Mouse (Mus musculus) forebrain, embryonic 15.5 days (tissue): ENCODE measurements at regions not wholly inside any gene's neighbourhood (a gene's known extent, or its start where the extent isn't known, plus 50 kb on each side); places are given as distances from the start of the nearest gene placed in this dataset.

Source experiments
- ATAC-seq: fragments of 200-750 bp; cut with Nextera tagmentation; replicated peaks from 2 replicates; pipeline ENCODE4 v1.8.0; 2017; ENCODE audit warnings: mild to moderate bottlenecking, moderate TSS enrichment, moderate library complexity
- H3K27ac ChIP-seq: fragments of 300-500 bp; sonication (generic); replicated peaks from 2 replicates; pipeline ENCODE4 v1.5.1; 2015; ENCODE audit warnings: mild to moderate bottlenecking, inconsistent platforms
- H3K27me3 ChIP-seq: fragments of 300-500 bp; sonication (generic); 2 replicates; pipeline ENCODE4 v1.6.1; 2015; ENCODE audit warnings: inconsistent platforms
- H3K36me3 ChIP-seq: fragments of 300-500 bp; sonication (generic); 2 replicates; pipeline ENCODE4 v1.6.1; 2015; ENCODE audit warnings: mild to moderate bottlenecking, inconsistent platforms
- H3K4me1 ChIP-seq: fragments of 300-500 bp; sonication (generic); 2 replicates; pipeline ENCODE4 v1.6.1; 2015; ENCODE audit warnings: inconsistent platforms
- H3K4me2 ChIP-seq: fragments of 300-500 bp; sonication (generic); replicated peaks from 2 replicates; pipeline ENCODE4 v1.6.1; 2015; ENCODE audit warnings: mild to moderate bottlenecking, inconsistent platforms
- H3K4me3 ChIP-seq: fragments of 300-500 bp; sonication (generic); 2 replicates; pipeline ENCODE4 v1.5.1; 2015; ENCODE audit warnings: mild to moderate bottlenecking, inconsistent platforms
- H3K9ac ChIP-seq: fragments of 300-500 bp; sonication (generic); replicated peaks from 2 replicates; pipeline ENCODE4 v1.6.1; 2015; ENCODE audit warnings: mild to moderate bottlenecking, inconsistent platforms
- H3K9me3 ChIP-seq: fragments of 300-500 bp; sonication (generic); 2 replicates; pipeline ENCODE4 v1.6.1; 2016; ENCODE audit warnings: inconsistent platforms
- WGBS: fragments of 180-500 bp; shearing (Covaris S2); methylation state at CpG from one replicate; pipeline ENCODE4 v1.1.7; 2015; ENCODE audit warnings: mixed read lengths; 5-methylcytosine and 5-hydroxymethylcytosine counted together

DNA sequence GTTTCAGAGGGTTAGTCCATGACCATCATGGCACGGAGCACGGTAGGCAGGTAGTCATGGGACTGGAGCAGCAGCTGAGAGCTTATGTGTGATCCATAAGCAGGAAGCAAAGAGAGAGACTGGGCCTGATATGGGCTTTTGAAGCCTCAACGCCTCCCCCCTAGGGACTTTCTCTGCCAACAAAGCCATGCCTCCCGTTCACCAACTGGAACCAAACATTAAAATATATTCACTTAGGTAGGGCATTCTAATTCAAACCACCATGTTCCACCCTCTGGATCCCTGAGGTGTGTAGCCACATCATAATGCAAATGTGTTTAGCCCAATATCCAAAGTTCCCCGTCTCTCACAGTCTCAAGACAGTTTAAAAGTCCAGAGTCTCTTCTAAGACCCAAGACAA, 85.3 kb upstream of the Ltbp1 start:
- no peaks in the 10 kb centered on the region for H3K9me3 ChIP-seq
- 89% methylated on average over 5 of the region's 5 CpGs for WGBS
- H3K36me3 ChIP-seq = no peaks in the 10 kb centered on the region
- H3K4me1 ChIP-seq = no peaks in the 10 kb centered on the region
- H3K27ac ChIP-seq = no peak overlapping the region
- no peak for ATAC-seq
- H3K4me2 ChIP-seq = no peak overlapping the region
- no peak overlapping the region for H3K4me3 ChIP-seq
- H3K9ac ChIP-seq = no peak overlapping the region
- H3K27me3 ChIP-seq = no peaks in the 10 kb centered on the region

DNA sequence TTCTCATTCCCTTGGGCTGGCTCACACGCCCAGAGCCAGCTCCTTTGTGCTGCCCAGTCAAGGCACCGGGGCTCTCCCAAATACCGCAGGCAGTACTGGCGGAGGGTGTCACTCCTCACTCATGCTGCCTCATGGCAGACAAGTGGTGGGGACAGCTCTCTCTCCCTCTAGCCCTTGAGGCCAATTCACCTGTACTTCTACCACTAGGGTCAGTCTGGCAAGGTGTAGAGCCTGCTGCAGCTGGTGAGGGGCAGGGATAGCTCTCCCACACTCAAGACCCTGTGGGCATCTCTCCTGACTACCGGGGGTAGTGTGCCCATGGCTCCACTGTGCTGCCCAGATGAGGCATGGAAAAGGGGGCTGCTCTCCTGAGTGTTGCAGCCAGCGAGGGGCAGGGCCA, 84.0 kb upstream of the Ltbp1 start:
- Histone ChIP-seq H3K9me3 (no peaks in the 10 kb centered on the region), H3K4me1 (no peaks in the 10 kb centered on the region), H3K4me3 (no peak overlapping the region), H3K9ac (no peak overlapping the region), H3K27me3 (no peaks in the 10 kb centered on the region), H3K27ac (no peak overlapping the region), H3K36me3 (no peaks in the 10 kb centered on the region), H3K4me2 (no peak overlapping the region)
- 87% methylated on average over 6 of the region's 6 CpGs for WGBS
- ATAC-seq = peak; percentile 29; the same call in 1 of the 2 replicates

DNA sequence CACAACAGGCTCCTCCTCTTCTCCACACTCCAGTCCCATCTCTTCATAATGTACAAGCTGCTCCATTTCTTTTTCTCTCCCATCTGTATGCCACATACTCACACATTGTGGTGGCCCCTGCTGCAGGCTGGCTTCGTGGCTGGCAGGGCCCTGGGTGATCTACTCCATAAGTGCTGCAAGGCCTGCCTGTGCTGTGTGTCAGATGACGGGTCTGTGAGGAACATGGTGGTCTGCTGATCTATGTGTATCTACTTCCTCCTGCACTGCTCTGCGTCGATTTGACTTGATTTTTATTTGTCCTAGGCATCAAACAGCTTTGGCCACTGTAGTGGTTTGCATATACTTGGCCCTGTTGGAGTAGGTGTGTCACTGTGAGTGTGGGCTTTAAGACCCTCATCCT, 83.4 kb upstream of the Ltbp1 start:
- Histone ChIP-seq H3K27me3 (no peaks in the 10 kb centered on the region), H3K4me1 (no peaks in the 10 kb centered on the region), H3K9me3 (no peaks in the 10 kb centered on the region), H3K27ac (no peak overlapping the region), H3K9ac (no peak overlapping the region), H3K4me2 (no peak overlapping the region), H3K36me3 (no peaks in the 10 kb centered on the region), H3K4me3 (no peak overlapping the region)
- WGBS = 86% methylated on average over 4 of the region's 4 CpGs
- 0 out of 2 replicates have a peak, but pooled peaks have one; percentile 23 for ATAC-seq

DNA sequence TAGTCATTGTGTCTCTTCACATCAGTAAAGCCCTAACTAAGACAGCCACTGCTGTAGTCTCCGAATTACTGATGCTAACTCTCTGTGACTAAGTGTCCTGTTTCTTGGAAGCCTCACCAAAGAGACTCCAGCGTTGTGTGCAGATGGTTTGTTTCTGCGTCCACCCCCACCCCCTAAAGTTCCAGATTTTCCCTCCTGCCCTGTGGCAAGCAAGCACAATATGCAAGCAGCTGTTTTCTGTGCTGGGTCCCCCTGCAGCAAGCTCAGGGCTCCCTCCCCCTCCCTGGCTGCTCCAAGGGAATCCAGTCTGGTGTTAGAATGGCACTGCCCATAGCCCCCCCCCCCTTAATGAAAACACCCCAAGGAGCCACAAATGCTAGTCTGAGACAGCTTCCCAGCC, 82.8 kb upstream of the Ltbp1 start:
- H3K4me3 ChIP-seq = no peak overlapping the region

DNA sequence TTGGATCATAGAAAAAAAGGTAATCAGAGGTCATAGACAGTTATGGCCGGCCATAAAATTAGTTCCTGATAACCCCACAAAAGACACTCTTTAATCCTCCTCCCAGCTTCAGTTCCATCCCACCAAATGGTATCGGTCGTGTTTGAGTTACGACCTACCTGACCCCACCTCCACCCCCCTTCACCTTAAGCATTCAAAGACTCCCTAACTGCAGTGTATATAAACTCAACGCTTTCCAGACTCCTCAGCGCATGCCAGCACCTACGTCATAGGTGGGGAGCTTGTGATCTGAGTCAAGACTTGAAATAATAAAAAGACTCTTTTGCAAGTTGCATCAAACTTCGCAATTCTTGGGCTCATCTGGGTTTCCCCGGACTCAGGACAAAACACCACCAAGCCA, 82.3 kb upstream of the Ltbp1 start:
- Histone ChIP-seq H3K4me3 (no peak overlapping the region), H3K9ac (no peak overlapping the region), H3K4me1 (no peaks in the 10 kb centered on the region), H3K9me3 (no peaks in the 10 kb centered on the region), H3K27ac (no peak overlapping the region), H3K36me3 (no peaks in the 10 kb centered on the region), H3K4me2 (no peak overlapping the region), H3K27me3 (no peaks in the 10 kb centered on the region)
- 79% methylated on average over 9 of the region's 9 CpGs for WGBS
- no peak for ATAC-seq

More for the DNA sequence above, 82.8 kb upstream of the Ltbp1 start:
- no peaks in the 10 kb centered on the region for H3K36me3 ChIP-seq
- H3K9ac ChIP-seq = no peak overlapping the region
- 49% methylated on average over 3 of the region's 3 CpGs for WGBS
- no peak for ATAC-seq
- H3K9me3 ChIP-seq = no peaks in the 10 kb centered on the region
- H3K4me2 ChIP-seq = no peak overlapping the region
- H3K27ac ChIP-seq = no peak overlapping the region
- no peaks in the 10 kb centered on the region for H3K4me1 ChIP-seq
- no peaks in the 10 kb centered on the region for H3K27me3 ChIP-seq

DNA sequence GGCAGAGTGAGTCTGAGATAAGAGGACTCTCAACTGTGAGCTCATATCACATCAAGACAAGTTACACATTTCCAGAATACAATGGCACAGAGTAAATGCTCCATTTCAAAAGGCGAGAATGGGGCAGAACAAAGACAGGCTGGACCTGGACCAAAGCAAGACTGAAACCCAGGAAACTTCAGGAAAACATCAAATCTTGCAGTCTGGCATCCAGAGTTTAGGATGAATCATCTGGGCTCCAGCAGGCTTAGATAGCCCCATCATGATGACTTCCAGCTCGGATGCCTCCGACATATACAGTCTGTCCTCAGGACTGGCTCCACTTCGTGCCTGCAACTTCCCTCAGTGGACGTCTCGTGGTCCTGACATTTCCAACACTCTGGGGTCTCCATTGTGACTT, 80.2 kb upstream of the Ltbp1 start:
- Histone ChIP-seq H3K36me3 (no peaks in the 10 kb centered on the region), H3K4me3 (no peak overlapping the region), H3K9ac (no peak overlapping the region), H3K4me2 (no peak overlapping the region), H3K27ac (no peak overlapping the region), H3K27me3 (no peaks in the 10 kb centered on the region), H3K9me3 (no peaks in the 10 kb centered on the region), H3K4me1 (no peaks in the 10 kb centered on the region)
- WGBS = 91% methylated on average over 6 of the region's 6 CpGs
- ATAC-seq = no peak

DNA sequence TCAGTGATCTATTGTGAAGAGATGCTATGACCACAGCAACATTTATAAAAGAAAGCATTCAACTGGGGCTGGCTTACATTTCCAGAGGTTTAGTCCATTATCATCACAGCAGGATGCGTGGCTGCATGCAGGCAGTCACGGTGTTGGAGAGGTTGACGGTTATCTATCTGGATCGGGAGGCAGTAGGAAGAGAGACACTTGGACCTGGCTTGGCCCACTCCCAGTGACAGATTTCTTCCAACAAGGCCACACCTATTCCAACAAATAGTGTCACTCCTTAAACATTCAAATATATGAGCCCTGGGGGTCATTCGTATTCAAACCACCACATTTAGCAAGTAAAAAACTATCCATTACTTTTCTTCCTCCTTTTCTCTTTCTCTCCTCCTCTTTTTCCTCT, 77.4 kb upstream of the Ltbp1 start:
- no peaks in the 10 kb centered on the region for H3K4me1 ChIP-seq
- no peaks in the 10 kb centered on the region for H3K36me3 ChIP-seq
- no peak overlapping the region for H3K27ac ChIP-seq
- H3K9ac ChIP-seq = no peak overlapping the region
- WGBS = 59% methylated on average over 5 of the region's 5 CpGs
- no peaks in the 10 kb centered on the region for H3K27me3 ChIP-seq
- no peak overlapping the region for H3K4me2 ChIP-seq
- ATAC-seq = no peak
- H3K4me3 ChIP-seq = no peak overlapping the region
- no peaks in the 10 kb centered on the region for H3K9me3 ChIP-seq

DNA sequence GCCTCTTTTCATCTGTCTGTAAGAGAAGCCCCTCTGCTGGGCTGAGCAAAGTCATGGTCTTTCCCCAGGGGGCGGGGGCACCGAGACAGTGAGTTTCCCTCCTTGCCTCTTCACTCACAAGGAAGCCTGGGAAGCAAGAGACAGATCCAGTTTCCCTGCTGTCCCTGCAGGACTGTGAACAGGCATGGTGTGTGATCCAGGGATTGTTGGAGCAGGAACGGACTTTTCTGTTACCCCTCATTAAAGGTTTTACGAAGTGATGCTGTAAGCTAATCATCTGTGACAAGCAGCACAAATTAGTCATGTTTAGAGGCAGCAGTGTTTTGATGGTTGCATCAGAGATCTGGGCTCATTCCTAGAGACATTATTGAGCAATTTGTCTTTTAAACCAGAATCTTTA, 73.8 kb upstream of the Ltbp1 start:
- Histone ChIP-seq H3K36me3 (no peaks in the 10 kb centered on the region), H3K27me3 (no peaks in the 10 kb centered on the region), H3K27ac (no peak overlapping the region), H3K4me3 (no peak overlapping the region), H3K9me3 (no peaks in the 10 kb centered on the region), H3K4me1 (no peaks in the 10 kb centered on the region), H3K9ac (no peak overlapping the region), H3K4me2 (no peak overlapping the region)
- ATAC-seq = no peak
- 52% methylated on average over 4 of the region's 4 CpGs for WGBS

DNA sequence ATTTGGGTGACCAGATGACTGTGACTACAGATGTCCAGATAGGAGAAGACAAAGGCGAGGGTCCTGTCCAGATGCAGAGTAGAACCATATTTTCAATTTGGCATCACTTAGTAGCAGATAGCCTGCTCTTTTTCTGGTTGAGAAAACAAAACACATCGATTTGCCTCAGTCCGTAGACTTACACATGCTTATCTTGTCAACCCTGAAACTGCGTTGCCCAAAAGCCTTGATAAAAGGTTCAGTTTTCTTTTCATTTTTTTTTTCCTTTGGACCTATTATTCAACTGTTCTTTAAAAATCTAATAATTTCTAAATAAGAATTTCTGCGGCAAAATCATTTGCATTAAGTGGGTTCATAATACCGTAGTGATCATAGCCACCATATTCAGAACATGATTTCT, 64.0 kb upstream of the Ltbp1 start:
- Histone ChIP-seq H3K4me2 (no peak overlapping the region), H3K4me3 (no peak overlapping the region), H3K9me3 (no peaks in the 10 kb centered on the region), H3K4me1 (peaks cover 14% of the 10 kb centered on the region), H3K36me3 (no peaks in the 10 kb centered on the region), H3K27me3 (no peaks in the 10 kb centered on the region), H3K27ac (no peak overlapping the region), H3K9ac (no peak overlapping the region)
- WGBS = 94% methylated on average over 6 of the region's 6 CpGs
- ATAC-seq = no peak

DNA sequence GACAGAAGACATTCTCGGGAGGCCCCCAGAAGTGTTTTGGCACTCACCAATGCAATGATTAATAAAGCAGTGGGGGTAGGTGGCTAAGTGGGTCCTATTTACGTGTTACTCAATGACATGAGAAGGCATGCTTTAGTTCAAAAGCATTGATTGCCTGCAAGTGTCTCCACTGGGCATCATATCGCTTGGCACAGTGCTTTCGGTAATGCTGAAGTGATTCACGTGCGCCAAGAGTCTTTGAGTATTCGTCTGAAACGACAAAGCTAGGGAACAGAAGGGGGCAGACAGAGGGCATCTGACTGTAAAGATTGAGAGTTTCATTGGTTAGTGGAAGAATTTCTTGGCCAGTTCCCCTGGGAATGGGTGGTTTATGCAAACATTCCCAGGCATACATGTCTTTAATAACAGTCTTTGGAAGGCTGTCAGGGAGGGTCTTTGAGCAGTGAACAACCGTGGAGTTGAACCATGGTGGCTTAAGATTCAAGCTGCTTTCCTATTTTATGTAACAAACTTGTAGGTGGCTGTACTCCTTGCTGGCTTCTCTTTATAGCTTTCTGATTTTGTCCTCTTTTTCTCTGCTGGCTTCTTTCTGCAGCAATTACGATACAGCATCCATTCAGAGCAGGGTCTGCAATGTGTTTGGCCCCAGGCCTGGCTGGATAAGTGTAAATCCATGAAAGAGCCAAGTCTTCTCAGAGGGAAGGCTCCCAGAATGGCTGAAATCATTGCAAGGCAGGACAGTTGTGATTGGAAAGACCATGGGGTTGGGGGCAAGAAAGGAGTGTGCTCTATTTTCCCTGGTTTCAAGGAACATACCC, 62.2 kb upstream of the Ltbp1 start:
- Histone ChIP-seq H3K4me3 (no peak overlapping the region), H3K27ac (peak overlapping the region; percentile 17; the same call in 1 of the 2 replicates), H3K9me3 (no peaks in the 10 kb centered on the region), H3K4me2 (no peak overlapping the region), H3K9ac (no peak overlapping the region), H3K27me3 (no peaks in the 10 kb centered on the region), H3K4me1 (peaks cover 14% of the 10 kb centered on the region), H3K36me3 (no peaks in the 10 kb centered on the region)
- 27% methylated on average over 10 of the region's 10 CpGs for WGBS
- peak; percentile 84 for ATAC-seq

DNA sequence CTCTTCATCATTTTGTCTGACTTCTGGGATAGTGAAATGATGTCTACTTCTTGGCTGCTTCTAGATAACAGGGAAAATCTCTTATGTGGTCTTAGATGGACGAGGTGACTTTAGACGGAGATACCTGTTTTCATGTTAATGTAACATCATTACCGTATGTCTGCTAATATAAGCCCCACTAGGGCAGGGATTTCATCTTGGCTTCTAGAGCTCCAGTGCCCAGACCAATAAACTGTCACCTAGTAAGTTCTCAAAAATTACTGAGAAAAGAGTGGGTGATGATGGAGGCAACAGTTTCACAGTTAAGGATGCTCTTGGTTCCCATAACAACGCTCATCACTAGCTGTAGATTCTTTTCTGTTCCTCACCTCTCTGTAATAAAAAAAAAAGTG, 61.6 kb upstream of the Ltbp1 start:
- Histone ChIP-seq H3K4me3 (no peak overlapping the region), H3K4me2 (no peak overlapping the region), H3K9ac (no peak overlapping the region), H3K36me3 (no peaks in the 10 kb centered on the region), H3K4me1 (peaks cover 14% of the 10 kb centered on the region), H3K9me3 (no peaks in the 10 kb centered on the region), H3K27me3 (no peaks in the 10 kb centered on the region), H3K27ac (no peak overlapping the region)
- ATAC-seq = peak; percentile 34; the same call in 1 of the 2 replicates
- 32% methylated on average over 4 of the region's 4 CpGs for WGBS

DNA sequence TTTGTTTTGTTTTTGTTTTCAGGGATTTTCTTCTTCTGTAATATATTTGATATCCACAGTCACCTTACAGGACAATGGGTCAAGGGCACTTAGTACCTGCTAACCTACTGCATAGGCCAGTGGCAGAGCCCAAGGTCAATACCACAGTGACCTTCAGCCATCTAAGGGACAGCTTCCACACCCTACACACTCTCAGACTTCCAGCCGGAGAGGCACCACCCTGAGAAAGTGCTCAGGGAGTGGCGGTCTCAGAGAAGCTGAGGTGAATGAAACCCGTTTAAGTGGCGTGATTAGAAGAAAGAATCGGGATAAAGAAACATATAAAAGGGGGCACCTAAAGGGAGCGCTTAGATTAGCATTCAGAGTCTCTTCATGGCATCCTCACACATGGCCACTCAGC, 60.2 kb upstream of the Ltbp1 start:
- Histone ChIP-seq H3K9me3 (no peaks in the 10 kb centered on the region), H3K4me1 (peaks cover 14% of the 10 kb centered on the region), H3K4me2 (no peak overlapping the region), H3K36me3 (no peaks in the 10 kb centered on the region), H3K9ac (no peak overlapping the region), H3K4me3 (no peak overlapping the region), H3K27ac (no peak overlapping the region), H3K27me3 (no peaks in the 10 kb centered on the region)
- 69% methylated on average over 6 of the region's 6 CpGs for WGBS
- ATAC-seq = no peak

DNA sequence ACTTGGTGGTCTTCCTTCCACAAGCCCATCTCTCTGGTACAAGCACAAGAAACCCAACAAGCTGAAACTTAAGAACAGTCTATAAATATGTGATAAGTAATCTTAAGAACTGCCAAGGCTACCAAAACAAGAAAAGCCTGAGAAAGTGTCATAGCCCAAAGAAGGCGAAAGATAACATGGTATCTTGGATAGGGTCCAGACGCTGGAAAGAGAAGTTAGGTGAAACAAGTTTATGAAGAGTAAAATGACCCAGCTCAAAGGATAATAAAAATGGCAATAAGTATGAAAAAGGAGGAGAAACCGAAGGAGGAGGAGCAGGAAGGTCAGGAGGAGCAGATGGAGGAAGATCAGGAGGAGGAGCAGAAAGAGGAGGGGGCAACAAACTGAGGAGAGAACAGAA, 56.9 kb upstream of the Ltbp1 start:
- H3K4me3 ChIP-seq = no peak overlapping the region
- H3K4me1 ChIP-seq = peaks cover 4% of the 10 kb centered on the region
- H3K36me3 ChIP-seq = no peaks in the 10 kb centered on the region
- WGBS = 87% methylated on average over 3 of the region's 3 CpGs
- no peak overlapping the region for H3K4me2 ChIP-seq
- no peaks in the 10 kb centered on the region for H3K9me3 ChIP-seq
- no peak overlapping the region for H3K9ac ChIP-seq
- no peak overlapping the region for H3K27ac ChIP-seq
- no peaks in the 10 kb centered on the region for H3K27me3 ChIP-seq
- ATAC-seq = no peak
